In genomic region chr3:105707590-105707989, GRCm38 (mm10) we compare ENCODE assay signal across 12 mouse cellular contexts. TPM values are rescaled to one million over a fixed set of nuclear protein-coding genes. Genes with fewer than 3 reads are reported as not detected.
A peak's percentile ranks its signal among the peaks of the same experiment; 100 is the strongest.
DNase-seq lines count a peak whose midpoint lies in the region; ATAC-seq and TF ChIP-seq lines count a peak whose summit lies in the region.
"Had no signal": no experiment of that assay in that cellular context is flagged by ENCODE, and none has a peak within 500 bp of the region (broad histone marks: within the 10 kb centered on the region; RNA-seq: fewer than 3 reads in every experiment).

No protein-coding gene starts in this region.

- no peaks in the 10 kb centered on the region for H3K36me3 ChIP-seq in forebrain, embryonic 11.5 days (ENCODE audit: control insufficient read depth, insufficient read depth, low read length)
- no peaks in the 10 kb centered on the region for H3K36me3 ChIP-seq in forebrain, embryonic 10.5 days (replicated peaks)
- no peaks in the 10 kb centered on the region for H3K36me3 ChIP-seq in hindbrain, postnatal 0 days (ENCODE audit: insufficient read depth, low read length)

- no peak overlapping the region for H3K9ac ChIP-seq in forebrain, embryonic 11.5 days (ENCODE audit: low read length)
- H3K9ac ChIP-seq in hindbrain, postnatal 0 days (replicated peaks; ENCODE audit: low read length) = no peak overlapping the region

- peaks cover 7% of the 10 kb centered on the region for H3K27me3 ChIP-seq in forebrain, embryonic 11.5 days (ENCODE audit: control insufficient read depth, insufficient read depth, low read length)
- H3K27me3 ChIP-seq in forebrain, embryonic 10.5 days (ENCODE audit: poor library complexity, severe bottlenecking) = peaks cover 52% of the 10 kb centered on the region
- H3K27me3 ChIP-seq in hindbrain, postnatal 0 days (ENCODE audit: insufficient read depth, low read length) = 0 out of 2 replicates have a peak, but pooled peaks cover 4% of the 10 kb centered on the region

- no peak for TF ChIP-seq CTCF in layer of hippocampus, adult 2 months (conservative IDR thresholded peaks at IDR 0.05)
- no peak for TF ChIP-seq CTCF in hindbrain, postnatal 0 days (IDR thresholded peaks at IDR 0.05; ENCODE audit: low read depth)

- no peak overlapping the region for H3K27ac ChIP-seq in forebrain, embryonic 11.5 days (ENCODE audit: low read depth, low read length)
- H3K27ac ChIP-seq in forebrain, embryonic 10.5 days = no peak overlapping the region
- peak overlapping the region; percentile 95 for H3K27ac ChIP-seq in layer of hippocampus, adult 2 months
- 0 out of 2 replicates have a peak overlapping the region, but pooled peaks have one; percentile 32 for H3K27ac ChIP-seq in hindbrain, postnatal 0 days

- no peak for ATAC-seq in forebrain, embryonic 11.5 days (replicated peaks; ENCODE audit: low FRiP score)
- ATAC-seq in hindbrain, postnatal 0 days = no peak

- 0 out of 2 replicates have a peak overlapping the region, but pooled peaks have one; percentile 18 for H3K4me2 ChIP-seq in forebrain, embryonic 11.5 days (ENCODE audit: low read depth, low read length, severe bottlenecking)
- peak overlapping the region; percentile 87 for H3K4me2 ChIP-seq in hindbrain, postnatal 0 days (ENCODE audit: low read depth, low read length)

- DNase-seq in forebrain, embryonic 11.5 days (ENCODE audit: low spot score) = no peak
- no peak for DNase-seq in forebrain, embryonic 10.5 days (ENCODE audit: extremely low spot score, low spot score)
- DNase-seq in layer of hippocampus, adult 2 months (ENCODE audit: low spot score in 2 of 2) = no peak
- DNase-seq in layer of hippocampus, adult 9-10 months (ENCODE audit: low spot score) = no peak
- peak; percentile 64 for DNase-seq in embryo, embryonic 10.5 days (ENCODE audit: low spot score)
- DNase-seq in hindbrain, postnatal 0 days (ENCODE audit: low spot score) = no peak
- DNase-seq in urinary bladder, adult 2 months (ENCODE audit: low spot score) = no peak
- DNase-seq in spleen, postnatal 36 days (ENCODE audit: low spot score in 2 of 2) = no peak
- DNase-seq: adrenal gland, postnatal 10 days; cerebellum, postnatal 36 days; gastrocnemius, postnatal 10 days; kidney, adult 2 months had no signal

- WGBS in forebrain, embryonic 11.5 days = 10% methylated on average over 7 of the region's 7 CpGs
- 8% methylated on average over 7 of the region's 7 CpGs for WGBS in forebrain, embryonic 10.5 days
- WGBS in hindbrain, postnatal 0 days = 27% methylated on average over 7 of the region's 7 CpGs

- no peaks in the 10 kb centered on the region for H3K9me3 ChIP-seq in forebrain, embryonic 11.5 days (ENCODE audit: control insufficient read depth, low read length)
- no peaks in the 10 kb centered on the region for H3K9me3 ChIP-seq in forebrain, embryonic 10.5 days
- no peaks in the 10 kb centered on the region for H3K9me3 ChIP-seq in hindbrain, postnatal 0 days (ENCODE audit: low read length)

- no peak overlapping the region for H3K4me3 ChIP-seq in forebrain, embryonic 11.5 days (ENCODE audit: low read depth, low read length)
- H3K4me3 ChIP-seq in forebrain, embryonic 10.5 days = no peak overlapping the region
- peak overlapping the region; percentile 80 for H3K4me3 ChIP-seq in layer of hippocampus, adult 2 months
- H3K4me3 ChIP-seq in hindbrain, postnatal 0 days (ENCODE audit: low read length) = peak overlapping the region; percentile 13

- H3K4me1 ChIP-seq in forebrain, embryonic 11.5 days (replicated peaks; ENCODE audit: control insufficient read depth, insufficient read depth, low read length) = no peaks in the 10 kb centered on the region
- peaks cover 51% of the 10 kb centered on the region for H3K4me1 ChIP-seq in forebrain, embryonic 10.5 days
- H3K4me1 ChIP-seq in hindbrain, postnatal 0 days (ENCODE audit: insufficient read depth, low read length) = peaks cover 11% of the 10 kb centered on the region

RNA-seq across cellular contexts. Expression of gene Inka2, which starts 3.2 kb away (rescaled TPM):
- polyA plus RNA-seq in forebrain, embryonic 11.5 days (2014; fragmentation: Nextera tagmentation; extraction: Ambion mirVana) = 1.8 and 2.9 TPM in 2 replicates
- polyA plus RNA-seq in forebrain, embryonic 10.5 days (2016; fragmentation: Nextera tagmentation; extraction: Ambion mirVana) = 1.5 and 2.0 TPM in 2 replicates
- 10 to 100 TPM; 74.1 to 74.9 TPM for total RNA-seq in layer of hippocampus, adult 2 months (2021)
- total RNA-seq in hindbrain, postnatal 0 days (2014; rRNA removed) = 11.1 and 15.0 TPM in 2 replicates
- polyA plus RNA-seq in hindbrain, postnatal 0 days (2015; fragmentation: Nextera tagmentation; extraction: Ambion mirVana) = 5.5 and 8.5 TPM in 2 replicates
- polyA plus RNA-seq in urinary bladder, adult 2 months (2012; rRNA removed) = 19.8 and 27.1 TPM in 2 replicates

RNA-seq across cellular contexts. Expression of gene Ddx20, which starts 20.2 kb away (rescaled TPM):
- 47.6 and 52.9 TPM in 2 replicates for polyA plus RNA-seq in forebrain, embryonic 11.5 days (2014; fragmentation: Nextera tagmentation; extraction: Ambion mirVana)
- polyA plus RNA-seq in forebrain, embryonic 10.5 days (2016; fragmentation: Nextera tagmentation; extraction: Ambion mirVana) = 51.3 and 54.1 TPM in 2 replicates
- 10 to 100 TPM; 12.5 to 12.9 TPM for total RNA-seq in layer of hippocampus, adult 2 months (2021)
- 18.1 and 23.8 TPM in 2 replicates for total RNA-seq in hindbrain, postnatal 0 days (2014; rRNA removed)
- 14.4 and 15.8 TPM in 2 replicates for polyA plus RNA-seq in hindbrain, postnatal 0 days (2015; fragmentation: Nextera tagmentation; extraction: Ambion mirVana)
- 10.4 and 10.8 TPM in 2 replicates for polyA plus RNA-seq in urinary bladder, adult 2 months (2012; rRNA removed)

Comparison
In these comparisons a context has a peak if more than half of its experiments do, and no peak if none do; other contexts are left out.
1. H3K27ac ChIP-seq: peak in layer of hippocampus, adult 2 months (single experiment) and hindbrain, postnatal 0 days (single experiment); none in forebrain, embryonic 11.5 days (single experiment) and forebrain, embryonic 10.5 days (single experiment).
2. H3K4me3 ChIP-seq: peak in layer of hippocampus, adult 2 months (single experiment) and hindbrain, postnatal 0 days (single experiment); none in forebrain, embryonic 11.5 days (single experiment) and forebrain, embryonic 10.5 days (single experiment).